In genomic region chr6:82653169-82653525, GRCm38 (mm10) we compare ENCODE assay signal across 8 mouse cellular contexts. TPM values are rescaled to one million over a fixed set of nuclear protein-coding genes. Genes with fewer than 3 reads are reported as not detected.
DNase-seq lines count a peak whose midpoint lies in the region; ATAC-seq and TF ChIP-seq lines count a peak whose summit lies in the region.

No protein-coding gene starts in this region.

- ATAC-seq in forebrain, embryonic 14.5 days = no peak
- ATAC-seq in liver, embryonic 13.5 days (ENCODE audit: low read depth) = no peak

- intact Hi-C loops in heart, adult 2 months (cut with DNase I) = no loop called here
- intact Hi-C loops in left cerebral cortex, postnatal 10 days (cut with DNase I) = no loop called here

- H3K79me3 ChIP-seq in C2C12 (ENCODE audit: low read depth) = peaks cover 7% of the 10 kb centered on the region

- H3K36me3 ChIP-seq in heart, adult 2 months (ENCODE audit: control insufficient read depth, insufficient read depth, low read length) = no peaks in the 10 kb centered on the region
- peaks cover 30% of the 10 kb centered on the region for H3K36me3 ChIP-seq in C2C12 (ENCODE audit: control insufficient read depth, insufficient read depth)
- peaks cover 5% of the 10 kb centered on the region; the same call in 1 of the 2 replicates for H3K36me3 ChIP-seq in forebrain, embryonic 14.5 days (ENCODE audit: control insufficient read depth, insufficient read depth, low read length)
- peaks cover 16% of the 10 kb centered on the region for H3K36me3 ChIP-seq in liver, embryonic 13.5 days

- H3K27me3 ChIP-seq in heart, adult 2 months (ENCODE audit: control insufficient read depth, insufficient read depth, low read length) = no peaks in the 10 kb centered on the region
- H3K27me3 ChIP-seq in C2C12 (ENCODE audit: control insufficient read depth, insufficient read depth, insufficient read length) = no peaks in the 10 kb centered on the region
- H3K27me3 ChIP-seq in forebrain, embryonic 14.5 days (replicated peaks; ENCODE audit: control insufficient read depth, insufficient read depth, low read length) = no peaks in the 10 kb centered on the region
- H3K27me3 ChIP-seq in liver, embryonic 13.5 days = no peaks in the 10 kb centered on the region

- 27% methylated on average over 11 of the region's 11 CpGs for WGBS in heart, adult 2 months
- 34% methylated on average over 11 of the region's 11 CpGs for WGBS in forebrain, embryonic 14.5 days
- WGBS in liver, embryonic 13.5 days (ENCODE audit: insufficient replicate concordance) = 27% methylated on average over 11 of the region's 11 CpGs

- no peak for TF ChIP-seq POLR2A in heart, adult 2 months (IDR thresholded peaks at IDR 0.05; ENCODE audit: insufficient read depth, low read depth, low read length)

- H3K9me3 ChIP-seq in forebrain, embryonic 14.5 days (replicated peaks; ENCODE audit: control insufficient read depth, low read length) = no peaks in the 10 kb centered on the region
- H3K9me3 ChIP-seq in liver, embryonic 13.5 days (replicated peaks) = no peaks in the 10 kb centered on the region

- H3K79me2 ChIP-seq in heart, adult 2 months (replicated peaks; ENCODE audit: control insufficient read depth, insufficient read depth, low read length) = no peaks in the 10 kb centered on the region
- H3K79me2 ChIP-seq in C2C12 (ENCODE audit: control insufficient read depth, insufficient read depth) = peaks cover 23% of the 10 kb centered on the region

- H3K27ac ChIP-seq in heart, adult 2 months = peak overlapping the region; percentile 85
- H3K27ac ChIP-seq in forebrain, embryonic 14.5 days (ENCODE audit: low read depth, low read length) = 0 out of 2 replicates have a peak overlapping the region, but pooled peaks have one; percentile 79
- peak overlapping the region; percentile 65 for H3K27ac ChIP-seq in liver, embryonic 13.5 days

- H3K4me2 ChIP-seq in forebrain, embryonic 14.5 days (ENCODE audit: low read length) = peak overlapping the region; percentile 60
- peak overlapping the region; percentile 89 for H3K4me2 ChIP-seq in liver, embryonic 13.5 days

- no peaks in the 10 kb centered on the region for H3K4me1 ChIP-seq in heart, adult 2 months (ENCODE audit: control insufficient read depth, insufficient read depth, low read length)
- H3K4me1 ChIP-seq in forebrain, embryonic 14.5 days (ENCODE audit: control insufficient read depth, insufficient read depth, low read length) = peaks cover 5% of the 10 kb centered on the region; the same call in 1 of the 2 replicates
- peaks cover 26% of the 10 kb centered on the region for H3K4me1 ChIP-seq in liver, embryonic 13.5 days (replicated peaks)

- TF ChIP-seq CTCF in heart, adult 2 months (IDR thresholded peaks at IDR 0.05) = no peak
- no peak for TF ChIP-seq CTCF in C2C12 (IDR thresholded peaks at IDR 0.05; ENCODE audit: control insufficient read depth, insufficient read depth, insufficient read length)

- TF ChIP-seq EP300 in heart, adult 2 months (IDR thresholded peaks at IDR 0.05; ENCODE audit: insufficient read depth, low read depth, low read length) = no peak

- peak overlapping the region; percentile 23; the same call in 1 of the 2 replicates for H3K9ac ChIP-seq in heart, adult 2 months (ENCODE audit: low read depth, low read length)
- peak overlapping the region; percentile 68 for H3K9ac ChIP-seq in forebrain, embryonic 14.5 days (ENCODE audit: low read length)
- peak overlapping the region; percentile 80 for H3K9ac ChIP-seq in liver, embryonic 13.5 days

- no peak for DNase-seq in heart, adult 2 months
- DNase-seq in heart, postnatal 4 days = no peak
- no peak for DNase-seq in forebrain, embryonic 14.5 days (ENCODE audit: low spot score)
- DNase-seq in liver, embryonic 13.5 days = no peak
- no peak for DNase-seq in left cerebral cortex, postnatal 10 days (ENCODE audit: extremely low spot score in 1 of 2, low spot score in 2 of 2)
- no peak for DNase-seq in gastrocnemius, postnatal 4 days (ENCODE audit: low spot score in 2 of 2)
- DNase-seq in right cerebral cortex, postnatal 4 days = no peak

- H3K4me3 ChIP-seq in heart, adult 2 months = peak overlapping the region; percentile 88
- H3K4me3 ChIP-seq in C2C12 (ENCODE audit: insufficient read depth, poor library complexity, severe bottlenecking) = no peak overlapping the region
- H3K4me3 ChIP-seq in forebrain, embryonic 14.5 days (ENCODE audit: low read depth, low read length) = peak overlapping the region; percentile 59
- peak overlapping the region; percentile 78 for H3K4me3 ChIP-seq in liver, embryonic 13.5 days (replicated peaks)

- peak overlapping the region; percentile 79 for H3ac ChIP-seq in C2C12 (ENCODE audit: control insufficient read depth, insufficient read length, low read depth)

TF ChIP-seq in C2C12, 6 proteins besides CTCF, POLR2A, EP300 and RAD21:
- TF ChIP-seq MYOG (IDR thresholded peaks at IDR 0.05; ENCODE audit: control insufficient read depth, extremely low read depth, insufficient read length) = no peak

RNA-seq across cellular contexts. Expression of gene Pole4, which starts 52.0 kb away (rescaled TPM):
- total RNA-seq in heart, adult 2 months (2021) = 10 to 100 TPM; 15.5 to 16.7 TPM
- 9.2 and 19.5 TPM in 2 replicates for polyA plus RNA-seq in heart, adult 2 months (2012; rRNA removed)
- 10 to 100 TPM; 47.0 to 47.2 TPM for total RNA-seq in heart, postnatal 4 days (2021)
- 59.1 TPM for polyA plus RNA-seq in C2C12 (2012; fragmentation: generic; extraction: Trizol)
- 126 and 134 TPM in 2 replicates for polyA plus RNA-seq in forebrain, embryonic 14.5 days (2014; fragmentation: Nextera tagmentation; extraction: Ambion mirVana)
- 65.7 and 74.9 TPM in 2 replicates for polyA plus RNA-seq in liver, embryonic 13.5 days (2015; fragmentation: Nextera tagmentation; extraction: Ambion mirVana)
- total RNA-seq in left cerebral cortex, postnatal 10 days (2021) = 10 to 100 TPM; 47.6 to 53.1 TPM
- 10 to 100 TPM; 26.3 to 26.6 TPM for total RNA-seq in gastrocnemius, postnatal 4 days (2021)

Comparison
In these comparisons a context has a peak if more than half of its experiments do, and no peak if none do; other contexts are left out.
1. H3K9ac ChIP-seq: peak in every context shown above with its lines; median percentile 80 in liver, embryonic 13.5 days; 68 in forebrain, embryonic 14.5 days; 23 in heart, adult 2 months.